Mouse (Mus musculus) stomach, embryonic 15.5 days (tissue): ENCODE data around the gene Fam131a. TPM values are rescaled to one million over a fixed set of nuclear protein-coding genes. Genes with fewer than 3 reads are reported as not detected.

Experiments used
- ATAC-seq: fragments of 200-750 bp; cut with Nextera tagmentation; 2 replicates; pipeline ENCODE4 v1.8.0; 2017; ENCODE audit warnings: low read depth, moderate number of reproducible peaks, moderate TSS enrichment; ENCODE audit not compliant: insufficient read depth, low FRiP score
- H3K27ac ChIP-seq: fragments of 300-500 bp; sonication (generic); 2 replicates; pipeline ENCODE4 v1.5.1; 2015; ENCODE audit warnings: mild to moderate bottlenecking, inconsistent platforms
- H3K27me3 ChIP-seq: fragments of 300-500 bp; sonication (generic); replicated peaks from 2 replicates; pipeline ENCODE4 v1.6.1; 2015; ENCODE audit warnings: inconsistent platforms
- H3K36me3 ChIP-seq: fragments of 300-500 bp; sonication (generic); 2 replicates; pipeline ENCODE4 v1.6.1; 2015; ENCODE audit warnings: inconsistent platforms
- H3K4me1 ChIP-seq: fragments of 300-500 bp; sonication (generic); 2 replicates; pipeline ENCODE4 v1.6.1; 2015; ENCODE audit warnings: inconsistent platforms
- H3K4me2 ChIP-seq: fragments of 300-500 bp; sonication (generic); 2 replicates; pipeline ENCODE4 v1.6.1; 2015; ENCODE audit warnings: mild to moderate bottlenecking, inconsistent platforms
- H3K4me3 ChIP-seq: fragments of 300-500 bp; sonication (generic); replicated peaks from 2 replicates; pipeline ENCODE4 v1.5.1; 2015; ENCODE audit warnings: inconsistent platforms
- H3K9ac ChIP-seq: fragments of 300-500 bp; sonication (generic); 2 replicates; pipeline ENCODE4 v1.6.1; 2015; ENCODE audit warnings: inconsistent platforms
- H3K9me3 ChIP-seq: fragments of 300-500 bp; sonication (generic); 2 replicates; pipeline ENCODE4 v1.6.1; 2016; ENCODE audit warnings: inconsistent platforms
- WGBS: fragments of 180-500 bp; shearing (Covaris S2); methylation state at CpG from one replicate; pipeline ENCODE4 v1.1.7; 2015; 5-methylcytosine and 5-hydroxymethylcytosine counted together
- polyA plus RNA-seq: library from polyadenylated mRNA; unstranded; fragments of >200 nt; fragmentation: Nextera tagmentation; extraction: Ambion mirVana; gene quantifications from 2 replicates; pipeline ENCODE4 v1.2.1, GENCODE M21; 2015

The Fam131a gene
- polyA plus RNA-seq, 1 experiment from 2014 or later, result 9.1 TPM

DNA sequence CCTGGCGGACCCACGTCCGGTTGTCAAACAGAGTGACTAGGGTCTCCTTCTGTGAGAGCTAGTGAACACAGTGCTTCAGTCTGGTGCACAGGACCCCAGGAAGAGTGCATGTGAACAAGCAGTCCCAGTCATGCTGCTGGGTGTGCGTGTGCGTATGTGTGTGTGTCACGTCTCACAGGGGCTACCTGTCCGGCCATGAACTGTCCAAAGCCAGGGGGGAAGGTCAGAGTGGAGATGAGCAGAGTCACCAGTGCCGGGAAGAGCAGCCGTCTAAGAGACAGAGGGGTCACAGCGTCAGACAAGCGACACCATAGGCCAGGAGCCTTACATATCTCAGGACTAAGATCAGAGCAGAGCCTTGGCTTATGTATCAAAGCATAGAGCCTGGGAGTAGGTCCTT is 17.3 kb downstream of the Fam131a start:
- peaks cover 16% of the 10 kb centered on the region for H3K4me1 ChIP-seq
- H3K9ac ChIP-seq, result no peak overlapping the region
- H3K27ac ChIP-seq, result no peak overlapping the region
- WGBS, result 93% methylated on average over 11 of the region's 11 CpGs
- ATAC-seq, result no peak
- no peak overlapping the region for H3K4me3 ChIP-seq
- H3K36me3 ChIP-seq, result peaks cover 34% of the 10 kb centered on the region
- no peaks in the 10 kb centered on the region for H3K9me3 ChIP-seq
- no peaks in the 10 kb centered on the region for H3K27me3 ChIP-seq
- H3K4me2 ChIP-seq, result no peak overlapping the region

DNA sequence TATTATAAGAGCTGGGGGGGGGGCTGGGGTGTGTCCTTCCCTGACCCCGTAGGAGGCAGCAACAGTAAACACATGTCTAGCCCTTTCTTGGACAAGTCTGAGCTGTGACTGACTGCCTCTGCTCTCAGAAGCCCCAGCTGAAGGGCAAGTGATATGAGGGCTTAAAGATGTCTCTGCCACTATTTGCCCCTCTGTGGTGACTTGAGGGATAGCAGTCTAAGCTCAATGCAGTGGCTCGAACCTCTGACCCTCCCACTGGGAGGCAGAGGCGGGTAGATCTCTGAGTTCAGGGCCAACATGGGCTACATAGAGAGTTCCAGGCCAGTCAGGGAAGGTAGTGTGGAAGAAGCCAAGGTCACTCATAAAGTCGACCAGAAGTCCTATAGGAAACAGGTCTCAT is 17.8 kb downstream of the Fam131a start:
- whole genome bisulfite sequencing, result 80% methylated on average over 4 of the region's 4 CpGs
- Histone ChIP-seq H3K9ac (no peak overlapping the region), H3K9me3 (no peaks in the 10 kb centered on the region), H3K4me3 (no peak overlapping the region), H3K36me3 (peaks cover 34% of the 10 kb centered on the region), H3K27me3 (no peaks in the 10 kb centered on the region), H3K27ac (no peak overlapping the region), H3K4me2 (no peak overlapping the region), H3K4me1 (peaks cover 20% of the 10 kb centered on the region)
- no peak for ATAC-seq

DNA sequence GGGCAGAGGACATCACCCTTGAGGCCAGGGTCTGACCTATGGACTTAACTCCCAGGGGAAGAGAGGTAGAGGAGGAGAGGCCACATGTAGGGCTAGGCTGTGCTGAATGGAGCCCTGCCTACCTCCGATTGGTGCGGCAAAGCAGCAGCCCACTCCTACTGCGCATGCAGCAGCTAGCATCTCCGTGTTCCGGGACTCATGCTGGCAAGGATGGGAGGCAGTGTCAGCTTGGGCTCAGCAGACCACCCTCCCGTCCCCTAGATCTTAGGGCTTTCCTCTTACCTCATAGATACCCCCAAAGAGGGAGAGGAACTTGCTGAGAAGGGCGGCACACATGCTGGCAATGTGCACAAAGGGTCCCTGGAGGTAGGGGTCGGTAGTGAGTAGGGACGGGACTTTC is 19.1 kb downstream of the Fam131a start:
- H3K27ac ChIP-seq, result no peak overlapping the region
- no peak overlapping the region for H3K4me2 ChIP-seq
- no peaks in the 10 kb centered on the region for H3K27me3 ChIP-seq
- no peak overlapping the region for H3K9ac ChIP-seq
- ATAC-seq, result no peak
- H3K4me1 ChIP-seq, result peaks cover 27% of the 10 kb centered on the region
- H3K36me3 ChIP-seq, result peaks cover 28% of the 10 kb centered on the region
- no peaks in the 10 kb centered on the region for H3K9me3 ChIP-seq
- WGBS, result 77% methylated on average over 9 of the region's 9 CpGs
- no peak overlapping the region for H3K4me3 ChIP-seq

DNA sequence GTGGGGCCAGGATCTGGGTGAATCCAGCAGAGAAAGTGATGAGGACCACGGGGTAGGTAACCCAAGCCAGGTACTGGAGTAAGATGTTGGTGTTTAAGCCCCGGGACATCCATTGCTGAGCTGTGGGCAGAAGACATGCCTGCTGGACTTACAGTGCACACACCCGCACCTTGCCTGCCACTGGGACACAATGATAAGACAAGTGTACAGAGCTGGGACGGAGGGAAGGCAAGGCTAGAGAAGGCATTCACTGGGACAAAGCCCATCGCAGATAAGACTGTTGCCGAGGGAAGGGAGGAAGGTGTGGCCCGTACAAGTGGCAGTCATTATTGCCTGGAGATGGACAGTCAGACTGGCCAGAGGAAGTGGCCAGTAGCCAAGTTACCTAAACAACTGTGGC is 19.8 kb downstream of the Fam131a start:
- Histone ChIP-seq H3K27me3 (no peaks in the 10 kb centered on the region), H3K9ac (no peak overlapping the region), H3K27ac (no peak overlapping the region), H3K4me1 (peaks cover 27% of the 10 kb centered on the region), H3K4me3 (no peak overlapping the region), H3K9me3 (no peaks in the 10 kb centered on the region), H3K4me2 (no peak overlapping the region), H3K36me3 (peaks cover 22% of the 10 kb centered on the region)
- WGBS, result 76% methylated on average over 7 of the region's 7 CpGs
- ATAC-seq, result no peak

GRCm38 (mm10) chr16:20714307-20715080 is 21.5 kb downstream of the Fam131a start:
- H3K9ac ChIP-seq, result no peak overlapping the region
- ATAC-seq, result no peak

GRCm38 (mm10) chr16:20715161-20715560 is 22.1 kb downstream of the Fam131a start:
- peaks cover 32% of the 10 kb centered on the region for H3K4me1 ChIP-seq
- H3K9ac ChIP-seq, result peak overlapping the region; percentile 89; the same call in 1 of the 2 replicates
- no peaks in the 10 kb centered on the region for H3K9me3 ChIP-seq
- WGBS, result 50% methylated on average over 2 of the region's 2 CpGs
- ATAC-seq, result no peak
- peak overlapping the region; percentile 74 for H3K4me3 ChIP-seq
- H3K27ac ChIP-seq, result peak overlapping the region; percentile 99; the same call in 1 of the 2 replicates
- no peaks in the 10 kb centered on the region for H3K27me3 ChIP-seq
- peak overlapping the region; percentile 88 for H3K4me2 ChIP-seq
- H3K36me3 ChIP-seq, result peaks cover 23% of the 10 kb centered on the region

More at GRCm38 (mm10) chr16:20714307-20715080, 21.5 kb downstream of the Fam131a start:
- peaks cover 32% of the 10 kb centered on the region for H3K4me1 ChIP-seq
- 0 out of 2 replicates have a peak overlapping the region, but pooled peaks have one; percentile 16 for H3K27ac ChIP-seq
- peak overlapping the region; percentile 88 for H3K4me2 ChIP-seq
- H3K9me3 ChIP-seq, result no peaks in the 10 kb centered on the region
- WGBS, result 39% methylated on average over 11 of the region's 11 CpGs
- peaks cover 20% of the 10 kb centered on the region; the same call in 1 of the 2 replicates for H3K36me3 ChIP-seq
- H3K4me3 ChIP-seq, result peak overlapping the region; percentile 74
- H3K27me3 ChIP-seq, result no peaks in the 10 kb centered on the region

DNA sequence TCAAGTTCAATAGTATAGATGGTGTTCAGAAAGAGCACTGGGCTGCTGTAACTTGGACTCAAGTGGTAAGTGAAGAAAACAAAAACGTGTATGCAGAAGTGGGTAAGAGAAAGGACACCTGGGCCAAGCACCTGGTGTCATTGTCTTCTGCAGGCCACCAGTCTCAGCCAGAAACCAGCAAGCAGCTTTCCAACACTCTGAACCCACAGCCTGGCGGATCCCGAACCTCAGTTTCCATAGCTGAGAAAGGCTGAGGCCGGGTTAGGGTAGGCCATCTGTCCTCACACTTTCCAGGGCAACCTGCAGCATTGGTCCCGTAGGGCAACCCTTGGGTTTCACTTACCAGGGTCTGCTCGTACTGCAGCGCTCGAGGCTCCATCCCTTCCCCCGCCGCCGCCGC is 22.5 kb downstream of the Fam131a start:
- H3K9me3 ChIP-seq, result no peaks in the 10 kb centered on the region
- peak overlapping the region; percentile 74 for H3K4me3 ChIP-seq
- ATAC-seq, result no peak
- 1% methylated on average over 12 of the region's 12 CpGs for WGBS
- H3K9ac ChIP-seq, result peak overlapping the region; percentile 89
- no peaks in the 10 kb centered on the region for H3K27me3 ChIP-seq
- H3K4me1 ChIP-seq, result peaks cover 32% of the 10 kb centered on the region
- H3K27ac ChIP-seq, result peak overlapping the region; percentile 99
- peaks cover 22% of the 10 kb centered on the region for H3K36me3 ChIP-seq
- H3K4me2 ChIP-seq, result peak overlapping the region; percentile 88

- H3K9ac ChIP-seq, result peak overlapping the region; percentile 89
- H3K27ac ChIP-seq, result peak overlapping the region; percentile 99
- peaks cover 16% of the 10 kb centered on the region for H3K36me3 ChIP-seq
- peak; percentile 76 for ATAC-seq
- no peaks in the 10 kb centered on the region for H3K9me3 ChIP-seq
- H3K4me3 ChIP-seq, result peak overlapping the region; percentile 74
- H3K4me1 ChIP-seq, result peaks cover 32% of the 10 kb centered on the region
- 0% methylated on average over 65 of the region's 68 CpGs for WGBS
- H3K27me3 ChIP-seq, result no peaks in the 10 kb centered on the region
- H3K4me2 ChIP-seq, result peak overlapping the region; percentile 88
Observed at GRCm38 (mm10) chr16:20715976-20716840, 23.2 kb downstream of the Fam131a start.

- H3K27ac ChIP-seq, result peak overlapping the region; percentile 99
- no peaks in the 10 kb centered on the region for H3K27me3 ChIP-seq
- peak overlapping the region; percentile 74 for H3K4me3 ChIP-seq
- ATAC-seq, result no peak
- peaks cover 32% of the 10 kb centered on the region for H3K4me1 ChIP-seq
- peak overlapping the region; percentile 88 for H3K4me2 ChIP-seq
- WGBS, result 3% methylated on average over 8 of the region's 8 CpGs
- H3K36me3 ChIP-seq, result peaks cover 12% of the 10 kb centered on the region
- no peaks in the 10 kb centered on the region for H3K9me3 ChIP-seq
- peak overlapping the region; percentile 55 for H3K9ac ChIP-seq
Observed at GRCm38 (mm10) chr16:20716841-20717180, 23.8 kb downstream of the Fam131a start.

- no peaks in the 10 kb centered on the region for H3K27me3 ChIP-seq
- H3K4me1 ChIP-seq, result peaks cover 32% of the 10 kb centered on the region
- H3K9ac ChIP-seq, result peak within 1 kb of the TSS; percentile 66
- peak within 1 kb of the TSS; percentile 88 for H3K4me2 ChIP-seq
- under 1% methylated on average over 62 of the region's 62 CpGs for WGBS
- peaks cover 12% of the 10 kb centered on the region; the same call in 1 of the 2 replicates for H3K36me3 ChIP-seq
- H3K27ac ChIP-seq, result peak within 1 kb of the TSS; percentile 99
- no peaks in the 10 kb centered on the region for H3K9me3 ChIP-seq
- peak within 1 kb of the TSS; percentile 74 for H3K4me3 ChIP-seq
- peak; percentile 86 for ATAC-seq
Observed at GRCm38 (mm10) chr16:20717181-20717977, 24.3 kb downstream of the Fam131a start, which contains the start of the genes Polr2h and Clcn2. Polr2h (plus strand) TSS chr16:20717665. Clcn2 (minus strand) TSS chr16:20717746.

GRCm38 (mm10) chr16:20717978-20718670 is 25.1 kb downstream of the Fam131a start:
- H3K9me3 ChIP-seq, result no peaks in the 10 kb centered on the region
- peak overlapping the region; percentile 99 for H3K27ac ChIP-seq
- no peaks in the 10 kb centered on the region for H3K27me3 ChIP-seq
- ATAC-seq, result peak; percentile 8; the same call in 1 of the 2 replicates
- H3K4me3 ChIP-seq, result peak overlapping the region; percentile 74
- peak overlapping the region; percentile 66 for H3K9ac ChIP-seq
- peaks cover 14% of the 10 kb centered on the region; the same call in 1 of the 2 replicates for H3K36me3 ChIP-seq
- 3% methylated on average over 18 of the region's 18 CpGs for WGBS
- H3K4me2 ChIP-seq, result peak overlapping the region; percentile 88
- H3K4me1 ChIP-seq, result peaks cover 32% of the 10 kb centered on the region
